Mouse (Mus musculus) stomach, postnatal 0 days (tissue): ENCODE measurements around the gene Atp5d.

Experiments used
- CTCF ChIP-seq: IDR thresholded peaks from 2 replicates; pipeline ENCODE4 v1.5.1; 2016; ENCODE audit warnings: antibody characterized with exemption, low read depth, mild to moderate bottlenecking, moderate library complexity
- EP300 ChIP-seq: optimal IDR thresholded peaks from 2 replicates; pipeline ENCODE3; 2016; ENCODE audit warnings: antibody characterized with exemption

DNA sequence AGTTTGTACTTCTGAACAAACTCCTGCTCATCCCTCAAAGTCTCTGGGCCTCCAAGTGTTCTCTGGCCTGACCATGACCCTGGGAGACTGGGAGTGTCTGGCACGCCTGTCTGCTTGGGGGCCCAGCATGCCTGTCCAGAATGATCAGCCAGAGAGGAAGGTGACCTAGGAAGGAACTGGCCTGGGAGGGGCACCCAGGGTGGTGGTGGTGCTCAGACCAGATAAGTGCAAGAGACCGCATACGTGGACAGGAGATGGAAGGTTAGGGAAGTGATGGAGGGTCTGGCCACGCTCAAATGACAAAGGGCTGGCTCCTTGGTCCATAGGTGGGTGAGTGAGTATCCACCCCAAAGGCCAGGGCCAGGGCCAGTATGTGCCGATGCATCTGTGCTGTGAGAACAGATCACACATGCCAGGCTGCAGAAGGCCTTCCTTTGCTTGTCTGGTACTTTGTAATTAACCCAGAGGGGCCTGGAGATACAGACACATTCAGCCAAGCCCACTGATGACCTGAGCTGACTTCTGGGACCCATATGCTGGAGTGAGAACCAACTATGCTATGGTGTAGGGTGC, 8.8 kb downstream of the Atp5d start:
- TF ChIP-seq CTCF (no peak), EP300 (no peak)
